Mouse (Mus musculus) kidney, postnatal 0 days (tissue): ENCODE measurements around the gene Cyp4a10. TPM values are rescaled to one million over a fixed set of nuclear protein-coding genes. Genes with fewer than 3 reads are reported as not detected.
A peak's percentile ranks its signal among the peaks of the same experiment; 100 is the strongest.
"Not testable (repeated sequence)": the region's sequence is repeated elsewhere in the genome, so short reads cannot be mapped to it uniquely, and the experiment has no call there.

Experiments used
- ATAC-seq: fragments of 200-750 bp; cut with Nextera tagmentation; replicated peaks from 2 replicates; pipeline ENCODE4 v1.8.0; 2017; ENCODE audit warnings: low read depth, moderate number of reproducible peaks, moderate TSS enrichment, moderate library complexity; ENCODE audit not compliant: low FRiP score
- DNase-seq: peaks from one replicate; pipeline ENCODE4 v3.0.0-alpha.2; 2016; ENCODE audit warnings: low spot score
- H3K27ac ChIP-seq: fragments of 300-500 bp; sonication (generic); 2 replicates; pipeline ENCODE4 v1.5.1; 2014; ENCODE audit warnings: mild to moderate bottlenecking
- H3K27me3 ChIP-seq: fragments of 300-500 bp; sonication (generic); 2 replicates; pipeline ENCODE4 v1.6.1; 2014; ENCODE audit warnings: low read length, mixed read lengths; ENCODE audit not compliant: insufficient read depth
- H3K36me3 ChIP-seq: fragments of 300-500 bp; sonication (generic); 2 replicates; pipeline ENCODE4 v1.6.1; 2014; ENCODE audit warnings: low read length, mixed read lengths; ENCODE audit not compliant: insufficient read depth
- H3K4me1 ChIP-seq: fragments of 300-500 bp; sonication (generic); replicated peaks from 2 replicates; pipeline ENCODE4 v1.6.1; 2014; ENCODE audit warnings: antibody characterized with exemption, low read length, mixed read lengths; ENCODE audit not compliant: insufficient read depth
- H3K4me2 ChIP-seq: fragments of 300-500 bp; sonication (generic); 2 replicates; pipeline ENCODE4 v1.6.1; 2014; ENCODE audit warnings: mild to moderate bottlenecking, low read length, moderate library complexity, mixed read lengths
- H3K4me3 ChIP-seq: fragments of 300-500 bp; sonication (generic); replicated peaks from 2 replicates; pipeline ENCODE4 v1.5.1; 2014; ENCODE audit warnings: low read depth, low read length
- H3K9ac ChIP-seq: fragments of 300-500 bp; sonication (generic); 2 replicates; pipeline ENCODE4 v1.6.1; 2014; ENCODE audit warnings: low read depth, low read length
- H3K9me3 ChIP-seq: fragments of 300-500 bp; sonication (generic); replicated peaks from 2 replicates; pipeline ENCODE4 v1.6.1; 2016; ENCODE audit warnings: low read length, inconsistent platforms, mixed read lengths
- CTCF ChIP-seq: IDR thresholded peaks from 2 replicates; pipeline ENCODE4 v1.5.1; 2016; ENCODE audit warnings: antibody characterized with exemption, low read depth, mild to moderate bottlenecking, moderate library complexity
- WGBS: fragments of 180-500 bp; shearing (Covaris S2); extraction: QIAGEN DNeasy Blood & Tissue Kit; methylation state at CpG from one replicate; pipeline ENCODE4 v1.1.7; 2014; 5-methylcytosine and 5-hydroxymethylcytosine counted together
- polyA plus RNA-seq: library from polyadenylated mRNA; unstranded; fragments of >200 nt; fragmentation: Nextera tagmentation; extraction: Ambion mirVana; gene quantifications from 2 replicates; pipeline ENCODE4 v1.2.1, GENCODE M21; 2015

Cyp4a10 gene
- polyA plus RNA-seq, 1 experiment from 2014 or later: 35.5 TPM

DNA sequence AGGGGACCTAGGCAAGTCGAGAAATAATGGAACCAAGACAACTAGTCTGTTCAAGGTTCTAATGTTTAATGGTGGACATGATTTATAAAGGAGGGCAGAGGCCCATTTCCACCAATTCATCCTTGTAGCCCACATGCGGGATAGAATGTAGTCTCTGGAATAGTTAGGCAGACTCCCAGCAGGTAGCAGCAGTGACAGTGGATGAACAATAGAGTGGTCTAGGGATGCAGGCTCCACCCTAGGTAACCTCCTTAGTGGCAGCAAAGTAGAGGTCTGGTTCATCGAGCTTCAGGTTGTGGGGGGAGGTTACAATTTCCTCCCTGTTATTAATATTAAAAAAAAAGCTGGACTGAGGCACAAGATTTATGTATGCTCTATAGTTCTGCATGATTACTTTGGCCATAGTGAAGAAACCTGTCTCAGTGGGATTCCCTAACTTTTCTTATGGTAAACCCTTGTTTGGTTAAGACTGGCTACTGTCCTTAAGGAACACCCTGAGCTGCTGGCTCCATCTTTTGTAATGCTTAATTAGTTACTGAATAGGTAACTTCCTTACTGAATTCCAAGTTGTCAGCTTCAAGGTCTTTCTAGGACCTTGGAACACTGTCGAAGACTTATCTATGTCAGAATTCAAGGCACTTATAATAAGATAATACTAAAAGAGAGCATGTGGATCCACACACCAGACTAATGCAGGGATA, 39.9 kb downstream of the Cyp4a10 start:
- Histone ChIP-seq H3K4me3 (no peak overlapping the region), H3K9ac (no peak overlapping the region), H3K27ac (peak overlapping the region; percentile 42; the same call in 1 of the 2 replicates), H3K4me1 (no peaks in the 10 kb centered on the region), H3K27me3 (no peaks in the 10 kb centered on the region), H3K4me2 (no peak overlapping the region), H3K36me3 (no peaks in the 10 kb centered on the region), H3K9me3 (no peaks in the 10 kb centered on the region)
- DNase-seq: no peak
- WGBS: 58% methylated on average over 4 of the region's 4 CpGs
- no peak for TF ChIP-seq CTCF
- no peak for ATAC-seq

DNA sequence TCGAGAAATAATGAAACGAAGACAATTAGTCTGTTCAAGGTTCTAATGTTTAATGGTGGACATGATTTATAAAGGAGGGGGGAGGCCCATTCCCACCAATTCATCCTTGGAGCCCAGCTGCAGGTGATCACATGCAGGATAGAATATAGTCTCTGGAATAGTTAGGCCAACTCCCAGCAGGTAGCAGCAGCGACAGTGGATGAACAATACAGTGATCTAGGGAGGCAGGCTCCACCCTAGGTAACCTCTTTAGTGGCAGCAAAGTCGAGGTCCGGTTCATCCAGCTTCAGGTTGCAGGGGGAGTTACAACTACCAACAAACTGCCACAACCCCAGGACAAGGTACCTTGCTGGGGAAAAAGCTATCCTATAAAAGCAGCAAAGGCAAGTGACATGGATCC, 43.2 kb downstream of the Cyp4a10 start:
- WGBS: 50% methylated on average over 5 of the region's 5 CpGs

DNA sequence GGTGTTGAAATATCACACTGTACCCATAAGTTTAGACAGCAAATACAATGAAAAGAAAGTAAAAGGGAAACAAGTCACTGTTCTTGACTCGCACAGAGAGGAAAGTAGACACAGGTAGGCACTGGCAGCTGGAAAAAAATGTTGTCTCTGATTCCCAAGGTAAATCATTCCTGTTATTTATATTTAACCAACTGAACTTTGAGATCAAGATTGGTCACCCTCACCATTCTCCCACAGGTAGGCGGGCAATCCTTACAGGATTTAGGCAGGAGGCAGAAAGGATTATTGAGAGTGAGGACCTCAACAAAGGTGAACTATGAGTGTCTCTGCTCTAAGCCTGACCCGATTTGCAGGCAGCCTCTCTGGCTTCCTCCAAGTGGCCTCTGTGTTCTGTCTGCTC, 45.3 kb downstream of the Cyp4a10 start, which contains the start of gene Cyp4a31:
Gene Cyp4a31 (plus strand): TSS at position 249 of the 400 bp plus-strand sequence.
- WGBS: 82% methylated on average over 3 of the region's 3 CpGs
- no peaks in the 10 kb centered on the region for H3K36me3 ChIP-seq
- no peak within 1 kb of the TSS for H3K27ac ChIP-seq
- no peak within 1 kb of the TSS for H3K4me3 ChIP-seq
- no peak for TF ChIP-seq CTCF
- no peaks in the 10 kb centered on the region for H3K4me1 ChIP-seq
- H3K4me2 ChIP-seq: 0 out of 2 replicates have a peak within 1 kb of the TSS, but pooled peaks have one; percentile 16
- no peaks in the 10 kb centered on the region for H3K27me3 ChIP-seq
- ATAC-seq: peak; percentile 33; the same call in 1 of the 2 replicates
- DNase-seq: peak; percentile 9
- H3K9me3 ChIP-seq: no peaks in the 10 kb centered on the region
- H3K9ac ChIP-seq: no peak within 1 kb of the TSS

More for the DNA sequence above, 43.2 kb downstream of the Cyp4a10 start:
- H3K27ac ChIP-seq, H3K9me3 ChIP-seq, H3K4me1 ChIP-seq, ATAC-seq, H3K4me3 ChIP-seq, H3K9ac ChIP-seq, DNase-seq, H3K36me3 ChIP-seq, H3K27me3 ChIP-seq, H3K4me2 ChIP-seq: not testable (repeated sequence)

DNA sequence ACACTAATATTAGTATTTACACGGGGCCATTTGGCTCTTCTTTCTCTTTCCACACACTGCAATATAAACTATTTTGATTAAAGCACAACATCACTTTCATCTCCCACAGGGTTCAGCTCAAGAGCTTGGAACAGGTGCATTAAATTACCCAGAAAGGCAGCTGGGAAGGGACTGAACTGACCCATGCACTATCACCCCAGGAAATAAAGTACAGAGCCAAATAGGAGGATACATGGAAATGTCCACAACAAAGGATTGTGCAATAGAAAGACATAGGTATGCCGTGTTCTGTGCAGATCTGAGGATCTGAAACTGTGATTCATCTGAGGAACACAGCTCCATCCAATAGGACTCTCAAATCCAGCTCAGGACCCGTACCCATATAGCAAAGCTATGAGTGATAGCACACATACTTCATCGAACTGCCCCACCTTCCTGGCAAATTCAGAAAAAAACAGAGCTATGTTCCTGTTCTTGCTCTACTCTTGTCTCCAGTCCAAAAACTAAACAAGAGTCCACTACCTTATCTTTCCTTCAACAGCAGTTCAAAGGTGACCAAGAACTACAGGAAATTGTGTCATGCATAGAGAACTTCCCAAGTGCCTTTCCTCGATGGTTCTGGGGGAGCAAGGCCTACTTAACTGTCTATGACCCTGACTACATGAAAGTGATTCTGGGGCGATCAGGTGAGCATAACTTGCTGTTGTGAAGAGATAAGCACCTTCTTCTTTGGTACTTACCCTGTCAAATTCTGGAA, 46.6 kb downstream of the Cyp4a10 start:
- ATAC-seq, H3K9me3 ChIP-seq, H3K27me3 ChIP-seq, H3K27ac ChIP-seq, H3K9ac ChIP-seq, H3K4me1 ChIP-seq, DNase-seq, H3K36me3 ChIP-seq, H3K4me3 ChIP-seq: not testable (repeated sequence)
- 74% methylated on average over 6 of the region's 6 CpGs for WGBS
- H3K4me2 ChIP-seq: 0 out of 2 replicates have a peak overlapping the region, but pooled peaks have one; percentile 16

DNA sequence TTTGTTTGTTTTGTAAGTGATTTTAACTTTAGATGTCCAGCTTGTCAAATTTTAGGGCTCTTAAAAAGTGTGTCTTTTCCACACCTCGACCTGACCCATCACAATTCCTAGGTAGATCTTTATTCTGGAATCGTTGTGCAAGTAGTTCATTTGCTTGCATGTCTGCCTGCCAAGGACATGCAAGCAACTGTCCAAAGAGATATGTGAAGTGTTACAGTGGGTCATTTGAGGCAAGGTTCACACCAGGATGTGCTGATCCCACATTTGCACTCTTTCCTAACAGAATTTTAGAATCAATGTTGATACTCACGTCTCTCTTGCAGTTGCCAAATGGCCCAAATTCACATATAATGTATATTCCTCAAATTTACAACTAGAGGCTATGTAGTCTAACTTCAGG, 57.2 kb downstream of the Cyp4a10 start:
- no peak for ATAC-seq
- no peaks in the 10 kb centered on the region for H3K9me3 ChIP-seq
- no peak for TF ChIP-seq CTCF
- no peaks in the 10 kb centered on the region for H3K4me1 ChIP-seq
- no peak overlapping the region for H3K27ac ChIP-seq
- 80% methylated on average over 3 of the region's 3 CpGs for WGBS
- H3K27me3 ChIP-seq: no peaks in the 10 kb centered on the region
- H3K36me3 ChIP-seq: no peaks in the 10 kb centered on the region
- no peak overlapping the region for H3K4me3 ChIP-seq
- no peak for DNase-seq
- H3K4me2 ChIP-seq: no peak overlapping the region
- no peak overlapping the region for H3K9ac ChIP-seq

DNA sequence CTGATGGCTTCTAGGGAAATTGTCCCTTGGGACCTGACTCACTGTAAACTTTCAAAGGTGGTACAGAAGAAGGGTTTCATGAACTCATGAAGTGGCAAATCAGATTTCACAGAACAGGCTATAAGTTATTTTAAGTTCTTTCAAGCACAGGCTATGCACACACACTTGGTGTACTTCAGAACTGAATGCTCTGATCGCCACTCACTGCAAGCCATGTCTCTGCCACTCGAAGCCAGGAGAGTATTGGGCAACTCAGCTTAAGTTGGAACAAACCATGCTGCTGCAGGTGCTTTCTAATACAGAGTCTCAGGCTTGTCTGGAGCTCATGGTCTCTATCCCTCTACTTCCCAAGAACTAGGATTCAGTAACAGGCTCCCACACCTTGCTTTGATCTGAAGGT, 57.7 kb downstream of the Cyp4a10 start:
- no peak for DNase-seq

More for the DNA sequence above, 57.7 kb downstream of the Cyp4a10 start:
- ATAC-seq: no peak
- Histone ChIP-seq H3K9ac (no peak overlapping the region), H3K27me3 (no peaks in the 10 kb centered on the region), H3K4me2 (no peak overlapping the region), H3K36me3 (no peaks in the 10 kb centered on the region), H3K9me3 (no peaks in the 10 kb centered on the region), H3K4me1 (no peaks in the 10 kb centered on the region), H3K27ac (no peak overlapping the region), H3K4me3 (no peak overlapping the region)
- WGBS: 80% methylated on average over 2 of the region's 2 CpGs
- no peak for TF ChIP-seq CTCF
